Mouse (Mus musculus) MEL (cell line): ENCODE data around the gene E130309D02Rik. TPM values are rescaled to one million over a fixed set of nuclear protein-coding genes. Genes with fewer than 3 reads are reported as not detected.
A peak's percentile ranks its signal among the peaks of the same experiment; 100 is the strongest.

Experiments
- DNase-seq: peaks from one replicate; pipeline ENCODE4 v3.0.0; 2011; ENCODE audit warnings: low read depth, low spot score
- H3K27ac ChIP-seq: 2 replicates; pipeline ENCODE4 v1.5.1; 2012; ENCODE audit warnings: low read depth, mild to moderate bottlenecking, control low read depth, low read length, moderate library complexity; ENCODE audit not compliant: control insufficient read depth
- H3K27me3 ChIP-seq, 2 experiments: fragments of 150-350 bp in 1 of 2; sonication (generic) in 1 of 2; 2 replicates each; pipeline ENCODE4 v1.6.1; 2012; ENCODE audit warnings: low read length in 2 of 2, mild to moderate bottlenecking in 2 of 2, improper control_type of control experiment in 1 of 2, moderate library complexity in 1 of 2; ENCODE audit not compliant: insufficient read depth in 2 of 2, control insufficient read depth in 1 of 2
- H3K36me3 ChIP-seq, 2 experiments: 2 replicates each; pipeline ENCODE4 v1.6.1; 2012 to 2014; ENCODE audit warnings: low read length in 2 of 2, improper control_type of control experiment in 1 of 2, inconsistent platforms in 1 of 2, mild to moderate bottlenecking in 1 of 2; ENCODE audit not compliant: insufficient read depth in 2 of 2, control insufficient read depth in 1 of 2
- H3K4me1 ChIP-seq, 2 experiments: fragments of 150-350 bp in 1 of 2; sonication (generic) in 1 of 2; 2 replicates each; pipeline ENCODE4 v1.6.1; 2012; ENCODE audit warnings: low read length in 2 of 2, improper control_type of control experiment in 1 of 2, mild to moderate bottlenecking in 1 of 2; ENCODE audit not compliant: insufficient read depth in 2 of 2, control insufficient read depth in 1 of 2
- H3K4me3 ChIP-seq, 2 experiments: fragments of 150-350 bp in 1 of 2; sonication (generic) in 1 of 2; 2 replicates each; pipeline ENCODE4 v1.5.1; 2012; ENCODE audit warnings: low read depth in 2 of 2, low read length in 2 of 2, mild to moderate bottlenecking in 2 of 2, moderate library complexity in 2 of 2, control low read depth in 1 of 2, improper control_type of control experiment in 1 of 2; ENCODE audit not compliant: control insufficient read depth in 1 of 2, insufficient read depth in 1 of 2
- H3K79me2 ChIP-seq: 2 replicates; pipeline ENCODE4 v1.6.1; 2012; ENCODE audit warnings: mild to moderate bottlenecking, low read length, moderate library complexity; ENCODE audit not compliant: control insufficient read depth, poor library complexity, insufficient read depth
- H3K9ac ChIP-seq: 2 replicates; pipeline ENCODE4 v1.6.1; 2012; ENCODE audit warnings: low read depth, mild to moderate bottlenecking, control low read depth, low read length, moderate library complexity; ENCODE audit not compliant: control insufficient read depth, poor library complexity, severe bottlenecking
- H3K9me3 ChIP-seq: fragments of 150-350 bp; sonication (generic); replicated peaks from 2 replicates; pipeline ENCODE4 v1.6.1; 2012; ENCODE audit warnings: mild to moderate bottlenecking, low read length, improper control_type of control experiment, moderate library complexity; ENCODE audit not compliant: insufficient read depth
- BHLHE40 ChIP-seq: IDR thresholded peaks from 2 replicates; pipeline ENCODE4 v1.6.1; 2012; ENCODE audit warnings: low read depth, mild to moderate bottlenecking, inconsistent platforms, low read length, improper control_type of control experiment, borderline replicate concordance
- CHD1 ChIP-seq: IDR thresholded peaks from 2 replicates; pipeline ENCODE4 v1.6.1; 2012; ENCODE audit warnings: low read depth, mild to moderate bottlenecking, inconsistent platforms, low read length, improper control_type of control experiment
- CTCF ChIP-seq, 3 experiments: IDR thresholded peaks in 2 of 3; conservative IDR thresholded peaks in 1 of 3; 2 replicates each; pipeline ENCODE4 v1.5.1; 2011 to 2012; ENCODE audit warnings: low read length in 3 of 3, low read depth in 2 of 3, mild to moderate bottlenecking in 2 of 3, improper control_type of control experiment in 1 of 3, inconsistent platforms in 1 of 3, mixed read lengths in 1 of 3, moderate library complexity in 1 of 3; ENCODE audit not compliant: control insufficient read depth in 1 of 3, insufficient read depth in 1 of 3, poor library complexity in 1 of 3, severe bottlenecking in 1 of 3
- E2F4 ChIP-seq: IDR thresholded peaks from 2 replicates; pipeline ENCODE4 v1.6.1; 2011; ENCODE audit warnings: low read depth, low read length, improper control_type of control experiment, borderline replicate concordance
- ELF1 ChIP-seq: IDR thresholded peaks from 2 replicates; pipeline ENCODE4 v1.6.1; 2014; ENCODE audit warnings: low read depth, mild to moderate bottlenecking, inconsistent platforms, low read length, improper control_type of control experiment, moderate library complexity
- EP300 ChIP-seq, 2 experiments: IDR thresholded peaks; 2 replicates each; pipeline ENCODE4 v1.6.1; 2011; ENCODE audit warnings: improper control_type of control experiment in 2 of 2, low read length in 2 of 2, low read depth in 1 of 2, mild to moderate bottlenecking in 1 of 2
- HCFC1 ChIP-seq: IDR thresholded peaks from 2 replicates; pipeline ENCODE4 v1.6.1; 2012; ENCODE audit warnings: low read depth, mild to moderate bottlenecking, inconsistent platforms, low read length, improper control_type of control experiment, moderate library complexity
- JUND ChIP-seq: IDR thresholded peaks from 2 replicates; pipeline ENCODE4 v1.6.1; 2011; ENCODE audit warnings: low read depth, mild to moderate bottlenecking, improper control_type of control experiment, low read length
- KAT2A ChIP-seq: conservative IDR thresholded peaks from 2 replicates; pipeline ENCODE4 v1.6.1; 2012; ENCODE audit warnings: low read depth, low read length, improper control_type of control experiment, inconsistent platforms
- MAFK ChIP-seq: IDR thresholded peaks from 2 replicates; pipeline ENCODE4 v1.6.1; 2011; ENCODE audit warnings: low read depth, mild to moderate bottlenecking, low read length, improper control_type of control experiment, borderline replicate concordance
- MAX ChIP-seq: IDR thresholded peaks from 2 replicates; pipeline ENCODE4 v1.6.1; 2011; ENCODE audit warnings: low read length, improper control_type of control experiment
- MEF2A ChIP-seq: IDR thresholded peaks from 2 replicates; pipeline ENCODE4 v1.6.1; 2014; ENCODE audit warnings: low read depth, mild to moderate bottlenecking, inconsistent platforms, low read length, improper control_type of control experiment; ENCODE audit not compliant: poor library complexity, insufficient replicate concordance, severe bottlenecking; ENCODE audit errors: extremely low read depth
- NELFE ChIP-seq: IDR thresholded peaks from 2 replicates; pipeline ENCODE4 v1.6.1; 2011; ENCODE audit warnings: low read depth, low read length, improper control_type of control experiment
- POLR2AphosphoS2 ChIP-seq: IDR thresholded peaks from 2 replicates; pipeline ENCODE4 v1.6.1; 2011; ENCODE audit warnings: low read length, improper control_type of control experiment
- SIN3A ChIP-seq: IDR thresholded peaks from 2 replicates; pipeline ENCODE4 v1.6.1; 2012; ENCODE audit warnings: low read length, improper control_type of control experiment, inconsistent platforms
- SMC3 ChIP-seq: IDR thresholded peaks from 2 replicates; pipeline ENCODE4 v1.6.1; 2011; ENCODE audit warnings: low read depth, low read length, improper control_type of control experiment
- TBP ChIP-seq: IDR thresholded peaks from 2 replicates; pipeline ENCODE4 v1.8.0; 2011; ENCODE audit warnings: low read depth, low read length, improper control_type of control experiment
- UBTF ChIP-seq: IDR thresholded peaks from 2 replicates; pipeline ENCODE4 v1.6.1; 2012; ENCODE audit warnings: low read depth, mild to moderate bottlenecking, inconsistent platforms, low read length, improper control_type of control experiment, moderate library complexity, borderline replicate concordance; ENCODE audit not compliant: insufficient read depth
- ZC3H11A ChIP-seq: IDR thresholded peaks from 2 replicates; pipeline ENCODE4 v1.6.1; 2012; ENCODE audit warnings: low read depth, mild to moderate bottlenecking, inconsistent platforms, low read length, improper control_type of control experiment
- ZKSCAN1 ChIP-seq: IDR thresholded peaks from 2 replicates; pipeline ENCODE4 v1.6.1; 2012; ENCODE audit warnings: low read depth, mild to moderate bottlenecking, inconsistent platforms, low read length, improper control_type of control experiment, moderate library complexity
- ZMIZ1 ChIP-seq: IDR thresholded peaks from 2 replicates; pipeline ENCODE4 v1.6.1; 2012; ENCODE audit warnings: low read depth, mild to moderate bottlenecking, inconsistent platforms, low read length, improper control_type of control experiment, moderate library complexity
- polyA plus RNA-seq, 2 experiments: library from polyadenylated mRNA; stranded (reverse) in 1 of 2; unstranded in 1 of 2; fragments of >175 nt in 1 of 2; fragments of >200 nt in 1 of 2; gene quantifications; 2 replicates each; pipeline versions ENCODE4 v1.2.1 to v1.2.4; 2012; ENCODE audit warnings: low replicate concordance in 2 of 2, low read depth in 1 of 2; ENCODE audit not compliant: insufficient read length in 2 of 2, insufficient read depth in 1 of 2, missing spikeins in 1 of 2
- total RNA-seq: library from RNA; depleted of rRNA; stranded (reverse); fragments of 300-350 nt; gene quantifications from 2 replicates; pipeline ENCODE4 v1.2.3, GENCODE M21; 2012

E130309D02Rik gene
- total and polyA plus RNA-seq, 3 experiments, result 59.3 to 92.4 TPM; not detected in 1

- TF ChIP-seq NELFE (peak; percentile 84), POLR2AphosphoS2 (no peak), MAFK (no peak), SMC3 (peak; percentile 52), ZC3H11A (no peak)
- TF ChIP-seq, all 39 proteins: peak for 15
Observed at GRCm38 (mm10) chr5:143314730-143315513, at the start of gene E130309D02Rik (continued).

- Histone ChIP-seq H3K27ac (no peak overlapping the region), H3K27me3 (no peaks in the 10 kb centered on the region), H3K9me3 (no peaks in the 10 kb centered on the region), H3K9ac (no peak overlapping the region), H3K4me3 (no peak overlapping the region), H3K79me2 (no peaks in the 10 kb centered on the region), H3K4me1 (peaks cover 0 to 6% of the 10 kb centered on the region in 2 experiments; a peak in 1 of 4 replicates), H3K36me3 (peaks cover 0 to 4% of the 10 kb centered on the region in 2 experiments; a peak in 2 of 4 replicates)
- TF ChIP-seq MEF2A, result no peak
- no peak for TF ChIP-seq TBP
- no peak for TF ChIP-seq HCFC1
- no peak for TF ChIP-seq ZC3H11A
- no peak for TF ChIP-seq KAT2A
- no peak for TF ChIP-seq ZMIZ1
- no peak for TF ChIP-seq JUND
- no peak for TF ChIP-seq UBTF
- no peak for TF ChIP-seq EP300 (IDR thresholded peaks at IDR 0.05; ENCODE audit: low read depth in 1 of 2, low read length in 2 of 2)
- TF ChIP-seq SIN3A, result no peak
- TF ChIP-seq MAFK, result no peak
- no peak for TF ChIP-seq CHD1
- no peak for TF ChIP-seq BHLHE40
- TF ChIP-seq ELF1, result no peak
- TF ChIP-seq E2F4, result no peak
- TF ChIP-seq SMC3, result no peak
- no peak for TF ChIP-seq NELFE
- no peak for TF ChIP-seq MAX
- no peak for TF ChIP-seq ZKSCAN1
- no peak for TF ChIP-seq CTCF (IDR thresholded peaks at IDR 0.05 in 2 of 3, conservative IDR thresholded peaks at IDR 0.05 in 1 of 3; ENCODE audit: control insufficient read depth in 1 of 3, insufficient read depth in 1 of 3, low read depth in 2 of 3, low read length in 3 of 3, poor library complexity in 1 of 3, severe bottlenecking in 1 of 3)
- no peak for DNase-seq
Observed at GRCm38 (mm10) chr5:143363678-143364615, 48.8 kb upstream of the E130309D02Rik start.
